Mouse (Mus musculus) forebrain, embryonic 13.5 days (tissue): ENCODE data around the gene Wbp11. TPM values are rescaled to one million over a fixed set of nuclear protein-coding genes. Genes with fewer than 3 reads are reported as not detected.
A peak's percentile ranks its signal among the peaks of the same experiment; 100 is the strongest.

Experiments
- ATAC-seq: fragments of 200-750 bp; cut with Nextera tagmentation; 2 replicates; pipeline ENCODE4 v1.8.0; 2017
- H3K27ac ChIP-seq: fragments of 300-500 bp; sonication (generic); 2 replicates; pipeline ENCODE4 v1.5.1; 2015; ENCODE audit warnings: inconsistent platforms, mild to moderate bottlenecking, moderate library complexity
- H3K27me3 ChIP-seq: fragments of 300-500 bp; sonication (generic); 2 replicates; pipeline ENCODE4 v1.6.1; 2015; ENCODE audit warnings: mild to moderate bottlenecking, inconsistent platforms
- H3K36me3 ChIP-seq: fragments of 300-500 bp; sonication (generic); 2 replicates; pipeline ENCODE4 v1.6.1; 2015; ENCODE audit warnings: mild to moderate bottlenecking, inconsistent platforms; ENCODE audit not compliant: poor library complexity, severe bottlenecking
- H3K4me1 ChIP-seq: fragments of 300-500 bp; sonication (generic); 2 replicates; pipeline ENCODE4 v1.6.1; 2015; ENCODE audit warnings: inconsistent platforms
- H3K4me2 ChIP-seq: fragments of 300-500 bp; sonication (generic); 2 replicates; pipeline ENCODE4 v1.6.1; 2015; ENCODE audit warnings: inconsistent platforms, mild to moderate bottlenecking, moderate library complexity
- H3K4me3 ChIP-seq: fragments of 300-500 bp; sonication (generic); 2 replicates; pipeline ENCODE4 v1.5.1; 2015; ENCODE audit warnings: mild to moderate bottlenecking, inconsistent platforms
- H3K9ac ChIP-seq: fragments of 300-500 bp; sonication (generic); 2 replicates; pipeline ENCODE4 v1.6.1; 2015; ENCODE audit warnings: mild to moderate bottlenecking, inconsistent platforms
- H3K9me3 ChIP-seq: fragments of 300-500 bp; sonication (generic); replicated peaks from 2 replicates; pipeline ENCODE4 v1.6.1; 2016; ENCODE audit warnings: inconsistent platforms
- WGBS: fragments of 180-500 bp; shearing (Covaris S2); methylation state at CpG from one replicate; pipeline ENCODE4 v1.1.7; 2015; 5-methylcytosine and 5-hydroxymethylcytosine counted together
- polyA plus RNA-seq: library from polyadenylated mRNA; unstranded; fragments of >200 nt; fragmentation: Nextera tagmentation; extraction: Ambion mirVana; gene quantifications from 2 replicates; pipeline ENCODE4 v1.2.1, GENCODE M21; 2015

Wbp11 gene
- polyA plus RNA-seq, 1 experiment from 2014 or later: 94.5 TPM

- 77% methylated on average over 5 of the region's 5 CpGs for WGBS
- Histone ChIP-seq H3K4me3 (no peak overlapping the region), H3K4me1 (peaks cover 9% of the 10 kb centered on the region), H3K27me3 (peaks cover 12% of the 10 kb centered on the region; the same call in 1 of the 2 replicates), H3K36me3 (no peaks in the 10 kb centered on the region), H3K9ac (no peak overlapping the region), H3K27ac (no peak overlapping the region), H3K4me2 (no peak overlapping the region), H3K9me3 (no peaks in the 10 kb centered on the region)
- ATAC-seq: no peak
Measured at GRCm38 (mm10) chr6:136831712-136832111, 3.7 kb upstream of the Wbp11 start.

- H3K9me3 ChIP-seq: no peaks in the 10 kb centered on the region
- H3K4me1 ChIP-seq: peaks cover 13% of the 10 kb centered on the region
- H3K4me2 ChIP-seq: peak overlapping the region; percentile 60
- H3K4me3 ChIP-seq: peak overlapping the region; percentile 79
- H3K9ac ChIP-seq: peak overlapping the region; percentile 61
- ATAC-seq: no peak; the same call in 1 of the 2 replicates
- H3K36me3 ChIP-seq: peaks cover 18% of the 10 kb centered on the region
- 35% methylated on average over 4 of the region's 4 CpGs for WGBS
- peak overlapping the region; percentile 58; the same call in 1 of the 2 replicates for H3K27ac ChIP-seq
- peaks cover 12% of the 10 kb centered on the region; the same call in 1 of the 2 replicates for H3K27me3 ChIP-seq
Measured at GRCm38 (mm10) chr6:136828681-136829080, 648 bp upstream of the Wbp11 start.

GRCm38 (mm10) chr6:136827516-136827880 lies 535 bp downstream of the Wbp11 start, which contains the start of gene BC049715:
Gene BC049715, plus strand, starts transcription at chr6:136827626.
- H3K4me3 ChIP-seq: peak within 1 kb of the TSS; percentile 79

GRCm38 (mm10) chr6:136827116-136827515 lies 917 bp downstream of the Wbp11 start:
- H3K4me2 ChIP-seq: peak overlapping the region; percentile 78
- H3K9me3 ChIP-seq: no peaks in the 10 kb centered on the region
- H3K36me3 ChIP-seq: peaks cover 30% of the 10 kb centered on the region
- H3K27me3 ChIP-seq: peaks cover 12% of the 10 kb centered on the region; the same call in 1 of the 2 replicates
- H3K4me1 ChIP-seq: peaks cover 13% of the 10 kb centered on the region
- whole genome bisulfite sequencing: 18% methylated on average over 7 of the region's 7 CpGs
- no peak overlapping the region for H3K27ac ChIP-seq
- peak overlapping the region; percentile 88 for H3K9ac ChIP-seq
- ATAC-seq: no peak
- peak overlapping the region; percentile 79 for H3K4me3 ChIP-seq

More at GRCm38 (mm10) chr6:136827516-136827880, 535 bp downstream of the Wbp11 start, which contains the start of gene BC049715:
- under 1% methylated on average over 34 of the region's 34 CpGs for WGBS
- Histone ChIP-seq H3K27ac (peak within 1 kb of the TSS; percentile 58; the same call in 1 of the 2 replicates), H3K9me3 (no peaks in the 10 kb centered on the region), H3K27me3 (peaks cover 12% of the 10 kb centered on the region; the same call in 1 of the 2 replicates), H3K9ac (peak within 1 kb of the TSS; percentile 88), H3K36me3 (peaks cover 26% of the 10 kb centered on the region), H3K4me1 (peaks cover 13% of the 10 kb centered on the region), H3K4me2 (peak within 1 kb of the TSS; percentile 78)
- no peak; the same call in 1 of the 2 replicates for ATAC-seq

- WGBS: 95% methylated on average over 8 of the region's 8 CpGs
- ATAC-seq: no peak
- H3K9ac ChIP-seq: no peak overlapping the region
Measured at GRCm38 (mm10) chr6:136824987-136825386, 3.0 kb downstream of the Wbp11 start.

GRCm38 (mm10) chr6:136821086-136821485 lies 6.9 kb downstream of the Wbp11 start:
- ATAC-seq: no peak
- H3K4me3 ChIP-seq: no peak overlapping the region
- no peak overlapping the region for H3K27ac ChIP-seq
- H3K9me3 ChIP-seq: no peaks in the 10 kb centered on the region
- H3K4me1 ChIP-seq: no peaks in the 10 kb centered on the region
- H3K4me2 ChIP-seq: no peak overlapping the region
- H3K36me3 ChIP-seq: peaks cover 90% of the 10 kb centered on the region
- 97% methylated on average over 18 of the region's 18 CpGs for WGBS
- H3K27me3 ChIP-seq: no peaks in the 10 kb centered on the region
- H3K9ac ChIP-seq: no peak overlapping the region

More at GRCm38 (mm10) chr6:136824987-136825386, 3.0 kb downstream of the Wbp11 start:
- Histone ChIP-seq H3K27me3 (no peaks in the 10 kb centered on the region), H3K4me3 (no peak overlapping the region), H3K4me2 (no peak overlapping the region), H3K9me3 (no peaks in the 10 kb centered on the region), H3K36me3 (peaks cover 51% of the 10 kb centered on the region), H3K4me1 (peaks cover 13% of the 10 kb centered on the region), H3K27ac (no peak overlapping the region)

- Histone ChIP-seq H3K36me3 (peaks cover 92% of the 10 kb centered on the region), H3K4me1 (no peaks in the 10 kb centered on the region), H3K4me3 (no peak overlapping the region), H3K27ac (no peak overlapping the region), H3K9ac (no peak overlapping the region), H3K27me3 (no peaks in the 10 kb centered on the region), H3K9me3 (no peaks in the 10 kb centered on the region), H3K4me2 (no peak overlapping the region)
- 96% methylated on average over 21 of the region's 21 CpGs for WGBS
- no peak for ATAC-seq
Measured at GRCm38 (mm10) chr6:136820381-136820780, 7.7 kb downstream of the Wbp11 start.

- 100% methylated on average over 3 of the region's 3 CpGs for WGBS
- no peaks in the 10 kb centered on the region for H3K27me3 ChIP-seq
- no peaks in the 10 kb centered on the region for H3K9me3 ChIP-seq
- peak; percentile 46; the same call in 1 of the 2 replicates for ATAC-seq
- H3K4me1 ChIP-seq: no peaks in the 10 kb centered on the region
- peaks cover 95% of the 10 kb centered on the region for H3K36me3 ChIP-seq
- no peak overlapping the region for H3K27ac ChIP-seq
- H3K4me2 ChIP-seq: no peak overlapping the region
- H3K4me3 ChIP-seq: no peak overlapping the region
- no peak overlapping the region for H3K9ac ChIP-seq
Measured at GRCm38 (mm10) chr6:136817549-136817948, 10.5 kb downstream of the Wbp11 start.

GRCm38 (mm10) chr6:136816826-136817225 lies 11.2 kb downstream of the Wbp11 start:
- Histone ChIP-seq H3K27me3 (no peaks in the 10 kb centered on the region), H3K27ac (no peak overlapping the region), H3K9me3 (no peaks in the 10 kb centered on the region), H3K4me2 (no peak overlapping the region), H3K4me3 (no peak overlapping the region), H3K9ac (no peak overlapping the region), H3K36me3 (peaks cover 95% of the 10 kb centered on the region), H3K4me1 (no peaks in the 10 kb centered on the region)
- WGBS: 94% methylated on average over 21 of the region's 21 CpGs
- ATAC-seq: no peak

- Histone ChIP-seq H3K4me2 (no peak overlapping the region), H3K9me3 (no peaks in the 10 kb centered on the region), H3K36me3 (peaks cover 89% of the 10 kb centered on the region), H3K9ac (no peak overlapping the region), H3K27me3 (no peaks in the 10 kb centered on the region), H3K27ac (no peak overlapping the region), H3K4me3 (no peak overlapping the region), H3K4me1 (no peaks in the 10 kb centered on the region)
- ATAC-seq: no peak
- 95% methylated on average over 7 of the region's 7 CpGs for WGBS
Measured at GRCm38 (mm10) chr6:136815381-136815780, 12.7 kb downstream of the Wbp11 start.

- 50% methylated on average over 4 of the region's 4 CpGs for WGBS
Measured at GRCm38 (mm10) chr6:136813117-136813516, 14.9 kb downstream of the Wbp11 start.

GRCm38 (mm10) chr6:136811196-136811595 lies 16.8 kb downstream of the Wbp11 start:
- Histone ChIP-seq H3K4me3 (no peak overlapping the region), H3K36me3 (peaks cover 48% of the 10 kb centered on the region), H3K9me3 (no peaks in the 10 kb centered on the region), H3K9ac (no peak overlapping the region), H3K4me1 (peaks cover 16% of the 10 kb centered on the region), H3K4me2 (no peak overlapping the region), H3K27ac (no peak overlapping the region), H3K27me3 (no peaks in the 10 kb centered on the region)
- no peak for ATAC-seq
- WGBS: 92% methylated on average over 10 of the region's 10 CpGs

More at GRCm38 (mm10) chr6:136813117-136813516, 14.9 kb downstream of the Wbp11 start:
- no peak for ATAC-seq
- H3K9me3 ChIP-seq: no peaks in the 10 kb centered on the region
- no peak overlapping the region for H3K9ac ChIP-seq
- peaks cover 67% of the 10 kb centered on the region for H3K36me3 ChIP-seq
- H3K4me1 ChIP-seq: peaks cover 16% of the 10 kb centered on the region
- H3K27ac ChIP-seq: no peak overlapping the region
- no peak overlapping the region for H3K4me3 ChIP-seq
- no peak overlapping the region for H3K4me2 ChIP-seq
- no peaks in the 10 kb centered on the region for H3K27me3 ChIP-seq

- Histone ChIP-seq H3K4me2 (peak overlapping the region; percentile 98), H3K4me3 (peak overlapping the region; percentile 84; the same call in 1 of the 2 replicates), H3K27me3 (no peaks in the 10 kb centered on the region), H3K36me3 (peaks cover 34% of the 10 kb centered on the region), H3K4me1 (peaks cover 20% of the 10 kb centered on the region), H3K9ac (no peak overlapping the region), H3K9me3 (no peaks in the 10 kb centered on the region), H3K27ac (no peak overlapping the region)
- ATAC-seq: no peak
- 88% methylated on average over 13 of the region's 13 CpGs for WGBS
Measured at GRCm38 (mm10) chr6:136809673-136810072, 18.4 kb downstream of the Wbp11 start.
